Mouse (Mus musculus) lung, embryonic 15.5 days (tissue): ENCODE measurements around the gene Braf. TPM values are rescaled to one million over a fixed set of nuclear protein-coding genes. Genes with fewer than 3 reads are reported as not detected.

Experiments
- polyA plus RNA-seq: library from polyadenylated mRNA; unstranded; fragments of >200 nt; fragmentation: Nextera tagmentation; extraction: Ambion mirVana; gene quantifications from 2 replicates; pipeline ENCODE4 v1.2.1, GENCODE M21; 2015

The Braf gene
- polyA plus RNA-seq, 1 experiment from 2014 or later = 17.3 TPM

Other genes with a start within 250 kb of the Braf start
- gene Dennd2a, start 167.6 kb downstream of the Braf start, polyA plus RNA-seq = 20.5 and 20.8 TPM in 2 replicates
- 26.6 and 28.5 TPM in 2 replicates for gene Adck2, start 151.6 kb downstream of the Braf start, polyA plus RNA-seq
- 0.85 TPM in 1 of 2 replicates, not detected in the other for gene Gm42420, start 139.7 kb downstream of the Braf start, polyA plus RNA-seq
- gene Ndufb2, start 132.9 kb downstream of the Braf start, polyA plus RNA-seq = 319 and 328 TPM in 2 replicates
- 164 and 179 TPM in 2 replicates for gene Mrps33, start 85.5 kb upstream of the Braf start, polyA plus RNA-seq
- gene Tmem178b, start 147.8 kb upstream of the Braf start, polyA plus RNA-seq = 0.14 and 0.25 TPM in 2 replicates